Mouse (Mus musculus) neural tube, embryonic 12.5 days (tissue): Measurements from ENCODE around the gene Fhad1. TPM values are rescaled to one million over a fixed set of nuclear protein-coding genes. Genes with fewer than 3 reads are reported as not detected.

Source experiments
- ATAC-seq: fragments of 200-750 bp; cut with Nextera tagmentation; 2 replicates; pipeline ENCODE4 v1.8.0; 2017; ENCODE audit warnings: low read depth, mild to moderate bottlenecking, moderate TSS enrichment, moderate library complexity; ENCODE audit not compliant: low FRiP score
- H3K27ac ChIP-seq: fragments of 300-500 bp; sonication (generic); 2 replicates; pipeline ENCODE4 v1.5.1; 2016
- H3K27me3 ChIP-seq: fragments of 300-500 bp; sonication (generic); replicated peaks from 2 replicates; pipeline ENCODE4 v1.6.1; 2016; ENCODE audit warnings: mild to moderate bottlenecking
- H3K36me3 ChIP-seq: fragments of 300-500 bp; sonication (generic); 2 replicates; pipeline ENCODE4 v1.6.1; 2016; ENCODE audit warnings: mild to moderate bottlenecking
- H3K4me1 ChIP-seq: fragments of 300-500 bp; sonication (generic); 2 replicates; pipeline ENCODE4 v1.6.1; 2016
- H3K4me2 ChIP-seq: fragments of 300-500 bp; sonication (generic); replicated peaks from 2 replicates; pipeline ENCODE4 v1.6.1; 2016; ENCODE audit warnings: mild to moderate bottlenecking
- H3K4me3 ChIP-seq: fragments of 300-500 bp; sonication (generic); 2 replicates; pipeline ENCODE4 v1.5.1; 2016
- H3K9ac ChIP-seq: fragments of 300-500 bp; sonication (generic); 2 replicates; pipeline ENCODE4 v1.6.1; 2016; ENCODE audit warnings: mild to moderate bottlenecking
- H3K9me3 ChIP-seq: fragments of 300-500 bp; sonication (generic); 2 replicates; pipeline ENCODE4 v1.6.1; 2016; ENCODE audit warnings: mild to moderate bottlenecking
- WGBS: fragments of 180-500 bp; shearing (Covaris S2); methylation state at CpG from one replicate; pipeline ENCODE4 v1.1.7; 2016; 5-methylcytosine and 5-hydroxymethylcytosine counted together
- polyA plus RNA-seq: library from polyadenylated mRNA; unstranded; fragments of >200 nt; fragmentation: Nextera tagmentation; extraction: Ambion mirVana; gene quantifications from 2 replicates; pipeline ENCODE4 v1.2.1, GENCODE M21; 2016

Fhad1 gene
- polyA plus RNA-seq, 1 experiment from 2014 or later = 4.1 TPM

- WGBS = 90% methylated on average over 17 of the region's 17 CpGs
- H3K27ac ChIP-seq = no peak overlapping the region
- H3K36me3 ChIP-seq = peaks cover 32% of the 10 kb centered on the region
Measured at GRCm38 (mm10) chr4:141861591-141862295, 153.1 kb downstream of the Fhad1 start.

GRCm38 (mm10) chr4:141860246-141860841, 154.5 kb downstream of the Fhad1 start:
- H3K4me1 ChIP-seq = no peaks in the 10 kb centered on the region
- H3K9ac ChIP-seq = no peak overlapping the region
- H3K27me3 ChIP-seq = no peaks in the 10 kb centered on the region
- no peak overlapping the region for H3K4me2 ChIP-seq
- 76% methylated on average over 19 of the region's 19 CpGs for WGBS
- no peak overlapping the region for H3K27ac ChIP-seq
- H3K9me3 ChIP-seq = no peaks in the 10 kb centered on the region
- no peak overlapping the region for H3K4me3 ChIP-seq
- ATAC-seq = no peak
- H3K36me3 ChIP-seq = peaks cover 32% of the 10 kb centered on the region

More at GRCm38 (mm10) chr4:141861591-141862295, 153.1 kb downstream of the Fhad1 start:
- Histone ChIP-seq H3K4me2 (no peak overlapping the region), H3K4me1 (peaks cover 6% of the 10 kb centered on the region), H3K9me3 (no peaks in the 10 kb centered on the region), H3K4me3 (no peak overlapping the region), H3K9ac (no peak overlapping the region; the same call in 1 of the 2 replicates), H3K27me3 (no peaks in the 10 kb centered on the region)
- no peak for ATAC-seq

GRCm38 (mm10) chr4:141859351-141859750, 155.5 kb downstream of the Fhad1 start:
- Histone ChIP-seq H3K4me1 (no peaks in the 10 kb centered on the region), H3K4me2 (no peak overlapping the region), H3K9ac (no peak overlapping the region), H3K27me3 (no peaks in the 10 kb centered on the region), H3K9me3 (no peaks in the 10 kb centered on the region), H3K27ac (no peak overlapping the region), H3K4me3 (no peak overlapping the region), H3K36me3 (peaks cover 32% of the 10 kb centered on the region)
- WGBS = 92% methylated on average over 14 of the region's 14 CpGs
- ATAC-seq = no peak

- Histone ChIP-seq H3K9me3 (no peaks in the 10 kb centered on the region), H3K9ac (no peak overlapping the region), H3K36me3 (peaks cover 32% of the 10 kb centered on the region), H3K4me3 (no peak overlapping the region), H3K4me2 (no peak overlapping the region), H3K27ac (no peak overlapping the region), H3K27me3 (no peaks in the 10 kb centered on the region), H3K4me1 (no peaks in the 10 kb centered on the region)
- 91% methylated on average over 20 of the region's 20 CpGs for WGBS
- ATAC-seq = no peak
Measured at GRCm38 (mm10) chr4:141858501-141858900, 156.4 kb downstream of the Fhad1 start.

- Histone ChIP-seq H3K27ac (no peak overlapping the region), H3K27me3 (no peaks in the 10 kb centered on the region), H3K36me3 (peaks cover 32% of the 10 kb centered on the region), H3K4me1 (no peaks in the 10 kb centered on the region), H3K4me3 (no peak overlapping the region), H3K9me3 (no peaks in the 10 kb centered on the region), H3K9ac (no peak overlapping the region), H3K4me2 (no peak overlapping the region)
- peak; percentile 65 for ATAC-seq
- WGBS = 21% methylated on average over 10 of the region's 10 CpGs
Measured at GRCm38 (mm10) chr4:141857422-141857930, 157.4 kb downstream of the Fhad1 start.

DNA sequence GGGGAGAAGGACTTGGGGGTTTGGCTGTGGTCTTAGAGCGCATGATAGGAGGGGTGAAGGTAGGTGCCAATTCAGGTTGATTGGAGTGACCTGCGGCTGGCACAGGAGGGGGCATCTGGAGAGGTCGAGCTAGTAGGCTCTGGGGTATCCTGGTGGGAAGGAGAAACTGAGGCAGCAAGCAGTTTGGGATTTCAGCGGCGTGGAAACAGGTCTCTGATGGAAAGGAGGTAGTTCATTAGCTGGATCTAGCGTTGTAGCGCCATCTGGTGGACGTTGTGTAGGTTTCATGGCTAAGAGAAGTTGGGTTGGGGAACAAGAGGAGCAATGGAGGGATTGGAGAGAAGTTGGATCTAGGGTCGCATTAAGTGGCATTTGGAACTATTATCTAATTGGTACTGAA, 161.4 kb downstream of the Fhad1 start:
- WGBS = 82% methylated on average over 9 of the region's 9 CpGs
- Histone ChIP-seq H3K4me1 (no peaks in the 10 kb centered on the region), H3K27ac (no peak overlapping the region), H3K4me3 (no peak overlapping the region), H3K27me3 (no peaks in the 10 kb centered on the region), H3K4me2 (no peak overlapping the region), H3K9me3 (no peaks in the 10 kb centered on the region), H3K36me3 (no peaks in the 10 kb centered on the region), H3K9ac (no peak overlapping the region)
- ATAC-seq = no peak

DNA sequence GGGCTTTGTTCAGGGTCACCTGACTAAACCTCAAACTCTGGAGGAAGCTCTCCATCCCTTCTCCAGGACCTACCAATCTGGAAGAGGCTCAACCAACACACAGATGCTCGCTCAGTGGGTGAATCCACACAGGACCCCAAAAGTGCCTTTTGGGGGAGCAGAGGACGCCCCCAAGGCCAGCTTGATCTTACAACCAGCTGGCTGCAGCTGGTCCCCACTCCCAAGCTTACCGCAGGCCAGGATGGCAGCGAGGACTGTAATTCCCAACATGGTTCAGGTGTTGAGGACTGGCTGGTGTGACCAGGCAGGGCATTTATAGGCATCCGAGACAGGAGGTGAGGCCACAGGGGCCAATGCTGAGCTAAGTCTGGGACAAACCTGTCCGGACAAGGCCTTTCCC, 168.9 kb downstream of the Fhad1 start, which contains the start of gene Ctrc:
TSS of gene Ctrc (minus strand) at position 361 of the 400 bp plus-strand sequence.
- Histone ChIP-seq H3K9me3 (no peaks in the 10 kb centered on the region), H3K4me1 (no peaks in the 10 kb centered on the region), H3K4me3 (no peak within 1 kb of the TSS), H3K27me3 (no peaks in the 10 kb centered on the region), H3K9ac (no peak within 1 kb of the TSS), H3K27ac (no peak within 1 kb of the TSS), H3K36me3 (no peaks in the 10 kb centered on the region), H3K4me2 (no peak within 1 kb of the TSS)
- 85% methylated on average over 6 of the region's 6 CpGs for WGBS
- no peak for ATAC-seq

Other genes with a start within 250 kb of the Fhad1 start
- 5.5 and 7.3 TPM in 2 replicates for gene Dnajc16, start 224.2 kb downstream of the Fhad1 start, polyA plus RNA-seq
- 23.1 and 23.9 TPM in 2 replicates for gene Casp9, start 221.5 kb downstream of the Fhad1 start, polyA plus RNA-seq
- not detected in 2 replicates for gene Cela2a, start 188.9 kb downstream of the Fhad1 start, polyA plus RNA-seq
- gene Ctrc, start 168.7 kb downstream of the Fhad1 start, polyA plus RNA-seq = not detected in 2 replicates
- 75.9 and 79.1 TPM in 2 replicates for gene Efhd2, start 140.2 kb downstream of the Fhad1 start, polyA plus RNA-seq
- 6.3 and 6.4 TPM in 2 replicates for gene Tmem51, start 69.2 kb upstream of the Fhad1 start, polyA plus RNA-seq
- 18.9 and 21.4 TPM in 2 replicates for gene Kazn, start 224.3 kb upstream of the Fhad1 start, polyA plus RNA-seq